Comparison of ENCODE assay signal across 21 mouse cellular contexts in genomic region chr3:140476534-140476933, GRCm38 (mm10).
A peak's percentile ranks its signal among the peaks of the same experiment; 100 is the strongest.
DNase-seq lines count a peak whose midpoint lies in the region; ATAC-seq and TF ChIP-seq lines count a peak whose summit lies in the region.
"Had no signal": no experiment of that assay in that cellular context is flagged by ENCODE, and none has a peak within 500 bp of the region (broad histone marks: within the 10 kb centered on the region; RNA-seq: fewer than 3 reads in every experiment).

No protein-coding gene starts in this region.

- no peak overlapping the region for H3K4me3 ChIP-seq in forebrain, embryonic 12.5 days (replicated peaks)
- no peak overlapping the region for H3K4me3 ChIP-seq in forebrain, embryonic 15.5 days
- no peak overlapping the region for H3K4me3 ChIP-seq in midbrain, postnatal 0 days (ENCODE audit: low read depth, low read length)
- no peak overlapping the region for H3K4me3 ChIP-seq in midbrain, embryonic 15.5 days
- H3K4me3 ChIP-seq in forebrain, embryonic 14.5 days (ENCODE audit: low read depth, low read length): no peak overlapping the region
- no peak overlapping the region for H3K4me3 ChIP-seq in thymus, adult 2 months (ENCODE audit: control insufficient read depth, insufficient read depth, low read length)
- H3K4me3 ChIP-seq: embryonic facial prominence, embryonic 12.5 days; heart, adult 2 months; heart, embryonic 15.5 days had no signal

- H3K4me1 ChIP-seq in forebrain, embryonic 12.5 days: peaks cover 6% of the 10 kb centered on the region
- no peaks in the 10 kb centered on the region for H3K4me1 ChIP-seq in forebrain, embryonic 15.5 days
- no peaks in the 10 kb centered on the region for H3K4me1 ChIP-seq in midbrain, postnatal 0 days (ENCODE audit: insufficient read depth, low read length)
- no peaks in the 10 kb centered on the region for H3K4me1 ChIP-seq in midbrain, embryonic 15.5 days
- no peaks in the 10 kb centered on the region for H3K4me1 ChIP-seq in forebrain, embryonic 14.5 days (ENCODE audit: control insufficient read depth, insufficient read depth, low read length)
- H3K4me1 ChIP-seq in thymus, adult 2 months (replicated peaks; ENCODE audit: control insufficient read depth, insufficient read depth, low read length): no peaks in the 10 kb centered on the region
- H3K4me1 ChIP-seq: embryonic facial prominence, embryonic 12.5 days; heart, embryonic 15.5 days had no signal

- no peak overlapping the region for H3K9ac ChIP-seq in forebrain, embryonic 12.5 days
- no peak overlapping the region for H3K9ac ChIP-seq in forebrain, embryonic 15.5 days (replicated peaks)
- no peak overlapping the region for H3K9ac ChIP-seq in midbrain, postnatal 0 days (replicated peaks; ENCODE audit: low read length, poor library complexity, severe bottlenecking)
- no peak overlapping the region for H3K9ac ChIP-seq in midbrain, embryonic 15.5 days
- H3K9ac ChIP-seq in forebrain, embryonic 14.5 days (ENCODE audit: low read length): no peak overlapping the region
- H3K9ac ChIP-seq: embryonic facial prominence, embryonic 12.5 days; heart, embryonic 15.5 days had no signal

- H3K36me3 ChIP-seq in forebrain, embryonic 12.5 days (replicated peaks): no peaks in the 10 kb centered on the region
- no peaks in the 10 kb centered on the region for H3K36me3 ChIP-seq in forebrain, embryonic 15.5 days
- H3K36me3 ChIP-seq in midbrain, postnatal 0 days (ENCODE audit: insufficient read depth, low read length): no peaks in the 10 kb centered on the region
- no peaks in the 10 kb centered on the region for H3K36me3 ChIP-seq in midbrain, embryonic 15.5 days (replicated peaks)
- H3K36me3 ChIP-seq in forebrain, embryonic 14.5 days (ENCODE audit: control insufficient read depth, insufficient read depth, low read length): no peaks in the 10 kb centered on the region
- no peaks in the 10 kb centered on the region for H3K36me3 ChIP-seq in thymus, adult 2 months (ENCODE audit: control insufficient read depth, insufficient read depth, low read length)
- H3K36me3 ChIP-seq: embryonic facial prominence, embryonic 12.5 days; heart, embryonic 15.5 days had no signal

- H3K4me2 ChIP-seq in forebrain, embryonic 12.5 days: no peak overlapping the region
- no peak overlapping the region for H3K4me2 ChIP-seq in forebrain, embryonic 15.5 days (replicated peaks)
- no peak overlapping the region for H3K4me2 ChIP-seq in midbrain, postnatal 0 days (ENCODE audit: low read depth, low read length, poor library complexity, severe bottlenecking)
- H3K4me2 ChIP-seq in midbrain, embryonic 15.5 days: no peak overlapping the region
- no peak overlapping the region for H3K4me2 ChIP-seq in forebrain, embryonic 14.5 days (ENCODE audit: low read length)
- H3K4me2 ChIP-seq: embryonic facial prominence, embryonic 12.5 days; heart, embryonic 11.5 days; heart, embryonic 15.5 days had no signal

- no peaks in the 10 kb centered on the region for H3K9me3 ChIP-seq in forebrain, embryonic 12.5 days
- no peaks in the 10 kb centered on the region for H3K9me3 ChIP-seq in forebrain, embryonic 15.5 days
- H3K9me3 ChIP-seq in midbrain, postnatal 0 days (ENCODE audit: low read length): no peaks in the 10 kb centered on the region
- H3K9me3 ChIP-seq in midbrain, embryonic 15.5 days: no peaks in the 10 kb centered on the region
- H3K9me3 ChIP-seq in forebrain, embryonic 14.5 days (replicated peaks; ENCODE audit: control insufficient read depth, low read length): no peaks in the 10 kb centered on the region
- H3K9me3 ChIP-seq: embryonic facial prominence, embryonic 12.5 days; heart, embryonic 15.5 days had no signal

- DNase-seq in midbrain, postnatal 0 days (ENCODE audit: low spot score): peak; percentile 4
- peak; percentile 69 for DNase-seq in forebrain, embryonic 14.5 days (ENCODE audit: low spot score)
- DNase-seq in thymus, adult 2 months: no peak
- DNase-seq in frontal cortex, postnatal 25 days (ENCODE audit: low spot score in 2 of 2): no peak
- DNase-seq: adrenal gland, adult 8-10 months; adrenal gland, postnatal 36 days; cerebellum, adult 11 months; cerebellum, adult 8-10 months; cerebellum, postnatal 14 days; embryo, embryonic 11 days; gastrocnemius, postnatal 14 days; heart, adult 2 months; heart, postnatal 14 days; kidney, adult 11 months had no signal

- no peak overlapping the region for H3K27ac ChIP-seq in forebrain, embryonic 12.5 days
- H3K27ac ChIP-seq in forebrain, embryonic 15.5 days (replicated peaks): no peak overlapping the region
- no peak overlapping the region for H3K27ac ChIP-seq in midbrain, postnatal 0 days (ENCODE audit: low read depth, low read length)
- no peak overlapping the region for H3K27ac ChIP-seq in midbrain, embryonic 15.5 days
- H3K27ac ChIP-seq in forebrain, embryonic 14.5 days (ENCODE audit: low read depth, low read length): no peak overlapping the region
- no peak overlapping the region for H3K27ac ChIP-seq in thymus, adult 2 months (ENCODE audit: control insufficient read depth, insufficient read depth, low read length)
- H3K27ac ChIP-seq: embryonic facial prominence, embryonic 12.5 days; heart, adult 2 months; heart, embryonic 15.5 days; hindbrain, postnatal 0 days had no signal

- WGBS in forebrain, embryonic 12.5 days: 12% methylated on average over 2 of the region's 2 CpGs
- WGBS in forebrain, embryonic 15.5 days: 5% methylated on average over 2 of the region's 2 CpGs
- 47% methylated on average over 2 of the region's 2 CpGs for WGBS in midbrain, postnatal 0 days
- 29% methylated on average over 2 of the region's 2 CpGs for WGBS in midbrain, embryonic 15.5 days
- WGBS in forebrain, embryonic 14.5 days: 3% methylated on average over 2 of the region's 2 CpGs
- WGBS in thymus, adult 2 months: 86% methylated on average over 2 of the region's 2 CpGs

- peaks cover 13% of the 10 kb centered on the region for H3K27me3 ChIP-seq in forebrain, embryonic 12.5 days
- peaks cover 11% of the 10 kb centered on the region for H3K27me3 ChIP-seq in forebrain, embryonic 15.5 days
- no peaks in the 10 kb centered on the region for H3K27me3 ChIP-seq in midbrain, postnatal 0 days (ENCODE audit: insufficient read depth, low read length)
- no peaks in the 10 kb centered on the region for H3K27me3 ChIP-seq in midbrain, embryonic 15.5 days (replicated peaks)
- peaks cover 7% of the 10 kb centered on the region for H3K27me3 ChIP-seq in forebrain, embryonic 14.5 days (replicated peaks; ENCODE audit: control insufficient read depth, insufficient read depth, low read length)
- H3K27me3 ChIP-seq in thymus, adult 2 months (ENCODE audit: control insufficient read depth, insufficient read depth, low read length): no peaks in the 10 kb centered on the region
- H3K27me3 ChIP-seq: embryonic facial prominence, embryonic 12.5 days; heart, embryonic 15.5 days had no signal

- no peak for TF ChIP-seq CTCF in midbrain, postnatal 0 days (IDR thresholded peaks at IDR 0.05)
- TF ChIP-seq CTCF in thymus, adult 2 months (IDR thresholded peaks at IDR 0.05; ENCODE audit: borderline replicate concordance, control insufficient read depth, extremely low read depth, insufficient read depth, low read length, poor library complexity): no peak

- ATAC-seq in forebrain, embryonic 12.5 days (ENCODE audit: low FRiP score): peak; percentile 52; the same call in 1 of the 2 replicates
- no peak; the same call in 1 of the 2 replicates for ATAC-seq in forebrain, embryonic 15.5 days (replicated peaks)
- ATAC-seq in midbrain, postnatal 0 days (ENCODE audit: low FRiP score): no peak
- ATAC-seq in midbrain, embryonic 15.5 days (replicated peaks): no peak
- ATAC-seq in forebrain, embryonic 14.5 days: peak; percentile 68
- ATAC-seq: hindbrain, postnatal 0 days had no signal

- TF ChIP-seq POLR2A in thymus, adult 2 months (IDR thresholded peaks at IDR 0.05; ENCODE audit: control insufficient read depth, extremely low read depth, insufficient read depth, low read length, poor library complexity): no peak

Comparison
In these comparisons a context has a peak if more than half of its experiments do, and no peak if none do; other contexts are left out.
1. ATAC-seq: peak in forebrain, embryonic 12.5 days (single experiment) and forebrain, embryonic 14.5 days (single experiment); none in forebrain, embryonic 15.5 days (single experiment), midbrain, postnatal 0 days (single experiment) and midbrain, embryonic 15.5 days (single experiment).
2. DNase-seq: peak in midbrain, postnatal 0 days (single experiment) and forebrain, embryonic 14.5 days (single experiment); none in thymus, adult 2 months (single experiment) and frontal cortex, postnatal 25 days (0 of 2).